Comparison of ENCODE assay signal across 8 mouse cellular contexts in the genomic region with DNA sequence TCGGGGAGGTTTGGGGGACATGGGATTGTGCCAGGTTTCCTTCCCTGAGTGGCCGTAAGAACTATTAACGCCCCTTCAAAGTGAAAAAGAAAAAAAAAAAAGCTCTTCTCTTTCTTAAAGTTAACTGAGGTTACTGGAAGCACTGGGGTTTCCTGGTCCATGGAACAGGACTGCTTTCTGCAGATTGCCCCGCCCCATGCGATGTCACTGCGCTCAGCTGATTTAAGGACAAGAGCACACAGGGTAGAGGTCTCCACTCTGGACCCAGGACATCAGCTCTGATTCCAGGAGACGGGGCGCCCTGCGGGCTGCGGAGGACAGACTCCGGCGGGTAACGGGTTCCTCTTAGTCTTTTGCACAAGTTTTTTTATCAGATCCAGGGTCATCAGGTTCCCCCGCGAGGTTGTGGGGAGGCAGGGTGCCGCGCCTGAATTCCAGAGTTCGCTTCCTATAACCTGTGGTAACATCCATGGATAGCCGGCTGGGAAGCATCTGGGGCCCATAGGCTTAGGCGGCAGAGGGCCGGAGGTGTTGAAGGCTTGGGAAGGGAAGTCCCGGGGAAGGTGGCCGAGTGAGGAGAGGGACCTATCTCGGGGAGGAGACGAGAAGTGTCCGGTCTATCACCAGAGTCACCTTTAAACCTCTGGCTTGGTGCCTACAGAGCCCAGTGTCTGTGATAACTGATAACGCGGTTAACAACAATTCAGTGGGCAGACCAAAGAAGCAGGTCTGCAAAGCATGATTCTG. TPM values are rescaled to one million over a fixed set of nuclear protein-coding genes. Genes with fewer than 3 reads are reported as not detected.
DNase-seq lines count a peak whose midpoint lies in the region; ATAC-seq and TF ChIP-seq lines count a peak whose summit lies in the region.

No protein-coding gene starts in this region.

- 2% methylated on average over 28 of the region's 28 CpGs for WGBS in heart, embryonic 13.5 days
- WGBS in kidney, embryonic 16.5 days: 6% methylated on average over 28 of the region's 28 CpGs
- WGBS in stomach, embryonic 16.5 days: 7% methylated on average over 28 of the region's 28 CpGs

- no peaks in the 10 kb centered on the region for H3K9me3 ChIP-seq in ES-E14 (ENCODE audit: control insufficient read depth, insufficient read depth, low read depth, low read length)
- no peaks in the 10 kb centered on the region for H3K9me3 ChIP-seq in heart, embryonic 13.5 days
- no peaks in the 10 kb centered on the region for H3K9me3 ChIP-seq in kidney, embryonic 16.5 days (ENCODE audit: low read length)
- H3K9me3 ChIP-seq in stomach, embryonic 16.5 days (replicated peaks; ENCODE audit: control insufficient read depth, low read length): no peaks in the 10 kb centered on the region

- DNase-seq in ES-E14 (ENCODE audit: low read depth, low spot score): no peak
- peak; percentile 90 for DNase-seq in lung, postnatal 36 days
- no peak for DNase-seq in c-Kit-positive CD71-positive TER-119-positive erythroid progenitor cells, embryonic 14.5 days (ENCODE audit: low spot score)
- no peak for DNase-seq in frontal cortex, postnatal 36 days (ENCODE audit: low spot score in 2 of 2)

- no peaks in the 10 kb centered on the region for H3K36me3 ChIP-seq in ES-E14 (ENCODE audit: control insufficient read depth, insufficient read depth, low read length, poor library complexity, severe bottlenecking)
- no peaks in the 10 kb centered on the region for H3K36me3 ChIP-seq in heart, embryonic 13.5 days
- H3K36me3 ChIP-seq in kidney, embryonic 16.5 days (ENCODE audit: insufficient read depth, low read length): no peaks in the 10 kb centered on the region
- no peaks in the 10 kb centered on the region for H3K36me3 ChIP-seq in stomach, embryonic 16.5 days (ENCODE audit: control insufficient read depth, insufficient read depth, low read length)

- peaks cover 55% of the 10 kb centered on the region for H3K27me3 ChIP-seq in heart, embryonic 13.5 days (replicated peaks)
- peaks cover 29% of the 10 kb centered on the region for H3K27me3 ChIP-seq in kidney, embryonic 16.5 days (ENCODE audit: insufficient read depth, low read length)
- peaks cover 21% of the 10 kb centered on the region for H3K27me3 ChIP-seq in stomach, embryonic 16.5 days (ENCODE audit: control insufficient read depth, insufficient read depth, low read length)

- no peak overlapping the region for H3K27ac ChIP-seq in ES-E14 (ENCODE audit: insufficient read depth, low read depth, low read length, poor library complexity, severe bottlenecking)
- H3K27ac ChIP-seq in brown adipose tissue, adult 24 weeks (replicated peaks; ENCODE audit: low read depth, low read length): peak overlapping the region; percentile 100
- peak overlapping the region; percentile 69 for H3K27ac ChIP-seq in heart, embryonic 13.5 days (replicated peaks)
- H3K27ac ChIP-seq in kidney, embryonic 16.5 days (ENCODE audit: low read length): peak overlapping the region; percentile 65
- H3K27ac ChIP-seq in stomach, embryonic 16.5 days (ENCODE audit: low read length): no peak overlapping the region

- H3K9ac ChIP-seq in ES-E14 (ENCODE audit: insufficient read depth, low read depth, low read length, poor library complexity, severe bottlenecking): 0 out of 2 replicates have a peak overlapping the region, but pooled peaks have one; percentile 3
- H3K9ac ChIP-seq in heart, embryonic 13.5 days: peak overlapping the region; percentile 71
- H3K9ac ChIP-seq in kidney, embryonic 16.5 days (replicated peaks; ENCODE audit: low read length): peak overlapping the region; percentile 53
- H3K9ac ChIP-seq in stomach, embryonic 16.5 days (ENCODE audit: low read length): no peak overlapping the region

- peaks cover 3 to 8% of the 10 kb centered on the region in 2 experiments for H3K4me1 ChIP-seq in ES-E14 (ENCODE audit: control insufficient read depth in 2 of 2, insufficient read depth in 2 of 2, low read length in 2 of 2, poor library complexity in 1 of 2)
- peaks cover 13% of the 10 kb centered on the region for H3K4me1 ChIP-seq in brown adipose tissue, adult 24 weeks (ENCODE audit: control insufficient read depth, insufficient read depth, insufficient read length, low read length)
- peaks cover 19% of the 10 kb centered on the region for H3K4me1 ChIP-seq in heart, embryonic 13.5 days
- peaks cover 16% of the 10 kb centered on the region for H3K4me1 ChIP-seq in kidney, embryonic 16.5 days (ENCODE audit: insufficient read depth, low read length)
- H3K4me1 ChIP-seq in stomach, embryonic 16.5 days (ENCODE audit: control insufficient read depth, insufficient read depth, low read length): no peaks in the 10 kb centered on the region

- peak overlapping the region; percentile 70 for H3K4me2 ChIP-seq in heart, embryonic 13.5 days
- peak overlapping the region; percentile 54 for H3K4me2 ChIP-seq in kidney, embryonic 16.5 days (replicated peaks; ENCODE audit: low read depth, low read length)
- peak overlapping the region; percentile 9 for H3K4me2 ChIP-seq in stomach, embryonic 16.5 days (ENCODE audit: low read depth, low read length)

- H3K4me3 ChIP-seq in ES-E14 (ENCODE audit: insufficient read depth in 1 of 2, low read depth in 1 of 2, low read length in 2 of 2, poor library complexity in 1 of 2, severe bottlenecking in 1 of 2): peak overlapping the region; percentile 38 to 43
- H3K4me3 ChIP-seq in brown adipose tissue, adult 24 weeks (ENCODE audit: insufficient read depth, low read depth, low read length): peak overlapping the region; percentile 95
- H3K4me3 ChIP-seq in heart, embryonic 13.5 days: peak overlapping the region; percentile 47
- peak overlapping the region; percentile 43 for H3K4me3 ChIP-seq in kidney, embryonic 16.5 days (ENCODE audit: low read length)
- peak overlapping the region; percentile 22 for H3K4me3 ChIP-seq in stomach, embryonic 16.5 days (replicated peaks; ENCODE audit: low read length)

- no peak for ATAC-seq in heart, embryonic 13.5 days (ENCODE audit: extremely low read depth, insufficient number of reproducible peaks, low FRiP score, low TSS enrichment)
- no peak for ATAC-seq in kidney, embryonic 16.5 days (ENCODE audit: low FRiP score, low TSS enrichment)
- no peak for ATAC-seq in stomach, embryonic 16.5 days (ENCODE audit: insufficient read depth, low FRiP score)

- in situ Hi-C loops in ES-E14 (cut with MboI; ENCODE audit: low sequenced_read_pairs in 2 of 2, unreplicated experiment in 2 of 2): no loop called here

TF ChIP-seq in ES-E14, 5 proteins besides CTCF, POLR2A, EP300 and RAD21:
- TF ChIP-seq MAFK (IDR thresholded peaks at IDR 0.05; ENCODE audit: insufficient read depth, low read depth, low read length): no peak
- TF ChIP-seq CHD2 (IDR thresholded peaks at IDR 0.05; ENCODE audit: low read depth, low read length): no peak
- TF ChIP-seq ZNF384 (IDR thresholded peaks at IDR 0.05; ENCODE audit: low read depth, low read length): no peak
- TF ChIP-seq HCFC1 (IDR thresholded peaks at IDR 0.05; ENCODE audit: borderline replicate concordance, insufficient read depth, low read length): no peak
- TF ChIP-seq ZC3H11A (IDR thresholded peaks at IDR 0.05; ENCODE audit: borderline replicate concordance, low read depth, low read length): no peak

RNA-seq across cellular contexts. Expression of a gene that starts 0.9 kb away (rescaled TPM):
- total RNA-seq in ES-E14 (2012; rRNA removed): 9.4 and 12.1 TPM in 2 replicates
- 28.7 and 30.4 TPM in 2 replicates for polyA plus RNA-seq in brown adipose tissue, adult 24 weeks (2012; ENCODE audit: insufficient read depth, insufficient read length, missing spikeins)
- polyA plus RNA-seq in heart, embryonic 13.5 days (2015; fragmentation: Nextera tagmentation; extraction: Ambion mirVana): 3.5 and 4.4 TPM in 2 replicates
- polyA plus RNA-seq in kidney, embryonic 16.5 days (2015; fragmentation: Nextera tagmentation; extraction: Ambion mirVana): 7.8 and 9.6 TPM in 2 replicates
- 1.9 and 2.3 TPM in 2 replicates for polyA plus RNA-seq in stomach, embryonic 16.5 days (2015; fragmentation: Nextera tagmentation; extraction: Ambion mirVana)

RNA-seq across cellular contexts. Expression of a gene that starts 39.6 kb away (rescaled TPM):
- total RNA-seq in ES-E14 (2012; rRNA removed): 10.9 and 12.3 TPM in 2 replicates
- polyA plus RNA-seq in brown adipose tissue, adult 24 weeks (2012; ENCODE audit: insufficient read depth, insufficient read length, missing spikeins): 0.55 and 0.92 TPM in 2 replicates
- polyA plus RNA-seq in heart, embryonic 13.5 days (2015; fragmentation: Nextera tagmentation; extraction: Ambion mirVana): 12.9 and 14.5 TPM in 2 replicates
- 18.1 and 18.2 TPM in 2 replicates for polyA plus RNA-seq in kidney, embryonic 16.5 days (2015; fragmentation: Nextera tagmentation; extraction: Ambion mirVana)
- polyA plus RNA-seq in stomach, embryonic 16.5 days (2015; fragmentation: Nextera tagmentation; extraction: Ambion mirVana): 21.2 and 21.3 TPM in 2 replicates

RNA-seq across cellular contexts. Expression of a gene that starts 41.7 kb away (rescaled TPM):
- 2.3 and 3.6 TPM in 2 replicates for total RNA-seq in ES-E14 (2012; rRNA removed)
- polyA plus RNA-seq in brown adipose tissue, adult 24 weeks (2012; ENCODE audit: insufficient read depth, insufficient read length, missing spikeins): 9.1 and 14.2 TPM in 2 replicates
- polyA plus RNA-seq in heart, embryonic 13.5 days (2015; fragmentation: Nextera tagmentation; extraction: Ambion mirVana): 157 and 170 TPM in 2 replicates
- polyA plus RNA-seq in kidney, embryonic 16.5 days (2015; fragmentation: Nextera tagmentation; extraction: Ambion mirVana): 5.1 and 7.3 TPM in 2 replicates
- polyA plus RNA-seq in stomach, embryonic 16.5 days (2015; fragmentation: Nextera tagmentation; extraction: Ambion mirVana): 1.3 and 10.6 TPM in 2 replicates

RNA-seq across cellular contexts. Expression of a gene that starts 43.8 kb away (rescaled TPM):
- 61.5 and 97.9 TPM in 2 replicates for total RNA-seq in ES-E14 (2012; rRNA removed)
- polyA plus RNA-seq in brown adipose tissue, adult 24 weeks (2012; ENCODE audit: insufficient read depth, insufficient read length, missing spikeins): 3.8 and 6.7 TPM in 2 replicates
- 20.9 and 21.2 TPM in 2 replicates for polyA plus RNA-seq in heart, embryonic 13.5 days (2015; fragmentation: Nextera tagmentation; extraction: Ambion mirVana)
- polyA plus RNA-seq in kidney, embryonic 16.5 days (2015; fragmentation: Nextera tagmentation; extraction: Ambion mirVana): 36.1 and 40.5 TPM in 2 replicates
- 28.5 and 33.8 TPM in 2 replicates for polyA plus RNA-seq in stomach, embryonic 16.5 days (2015; fragmentation: Nextera tagmentation; extraction: Ambion mirVana)

Comparison
In these comparisons a context has a peak if more than half of its experiments do, and no peak if none do; other contexts are left out.
1. H3K27ac ChIP-seq: peak in brown adipose tissue, adult 24 weeks (single experiment), heart, embryonic 13.5 days (single experiment) and kidney, embryonic 16.5 days (single experiment); none in ES-E14 (single experiment) and stomach, embryonic 16.5 days (single experiment).
2. H3K4me3 ChIP-seq: peak in every context shown above with its lines; median percentile 95 in brown adipose tissue, adult 24 weeks; 47 in heart, embryonic 13.5 days; 43 in kidney, embryonic 16.5 days; 40 in ES-E14; 22 in stomach, embryonic 16.5 days.
3. H3K4me2 ChIP-seq: peak in every context shown above with its lines; median percentile 70 in heart, embryonic 13.5 days; 54 in kidney, embryonic 16.5 days; 9 in stomach, embryonic 16.5 days.
4. RNA of a gene that starts 41.7 kb away (polyA plus RNA-seq): 157 to 170 TPM in heart, embryonic 13.5 days; 1.3 to 10.6 TPM in stomach, embryonic 16.5 days, 9.1 to 14.2 TPM in brown adipose tissue, adult 24 weeks and 5.1 to 7.3 TPM in kidney, embryonic 16.5 days; every median in the first group is over 10 times any median in the second.